Mouse (Mus musculus) common myeloid progenitor, adult 5-6 weeks (primary cell): ENCODE measurements at regions not wholly inside any gene's neighbourhood (a gene's known extent, or its start where the extent isn't known, plus 50 kb on each side); places are given as distances from the start of the nearest gene placed in this dataset.

Experiments used
- ATAC-seq: replicated peaks from 2 replicates; pipeline ENCODE4 v1.8.0; 2016; ENCODE audit warnings: low read depth, mild to moderate bottlenecking, moderate TSS enrichment, inconsistent platforms; ENCODE audit not compliant: poor library complexity, severe bottlenecking

DNA sequence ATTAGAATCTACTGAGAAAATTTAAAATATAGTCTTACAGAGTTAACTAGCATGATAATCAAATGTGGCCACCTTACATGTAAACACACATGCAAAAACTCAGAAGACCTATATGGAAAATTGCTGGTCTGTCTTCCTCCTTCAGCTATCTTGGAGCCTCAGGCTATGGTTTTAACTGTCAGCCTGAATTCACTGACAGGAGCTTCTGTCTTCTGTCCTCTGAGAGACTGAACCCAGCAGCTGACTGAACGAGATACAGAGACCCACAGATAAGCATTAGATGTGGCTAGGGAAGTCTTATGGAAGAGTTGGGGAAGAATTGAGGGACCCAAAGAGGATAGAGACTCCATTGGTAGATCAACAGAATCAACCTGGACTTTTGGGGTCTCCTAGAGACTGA, 360.0 kb upstream of the Meox2 start:
- ATAC-seq, result peak; percentile 69

- no peak for ATAC-seq
Observed at GRCm38 (mm10) chr12:36765315-36766058, 342.9 kb upstream of the Meox2 start.

- no peak for ATAC-seq
Observed at GRCm38 (mm10) chr12:36766167-36766566, 342.2 kb upstream of the Meox2 start.

- ATAC-seq, result no peak
Observed at GRCm38 (mm10) chr12:36780761-36781160, 327.6 kb upstream of the Meox2 start.

DNA sequence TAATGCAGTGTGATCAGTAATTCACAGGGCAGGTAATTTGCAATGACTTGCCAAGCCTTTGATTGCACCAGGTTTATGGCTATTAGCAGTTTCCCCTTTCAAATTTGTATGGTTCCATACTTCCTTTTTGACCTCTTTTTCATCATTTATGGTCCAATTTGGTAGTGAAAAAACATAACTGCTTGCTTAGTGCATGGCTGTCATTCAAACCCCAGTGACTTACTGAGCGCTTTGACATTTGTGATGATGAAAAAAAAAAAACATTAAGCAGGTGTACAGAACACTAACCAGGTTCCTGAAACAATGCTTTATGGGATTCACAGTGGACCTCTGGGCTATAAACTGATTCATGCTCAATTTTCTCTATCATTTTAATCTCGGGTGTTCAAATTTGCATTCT, 317.5 kb upstream of the Meox2 start:
- no peak for ATAC-seq

DNA sequence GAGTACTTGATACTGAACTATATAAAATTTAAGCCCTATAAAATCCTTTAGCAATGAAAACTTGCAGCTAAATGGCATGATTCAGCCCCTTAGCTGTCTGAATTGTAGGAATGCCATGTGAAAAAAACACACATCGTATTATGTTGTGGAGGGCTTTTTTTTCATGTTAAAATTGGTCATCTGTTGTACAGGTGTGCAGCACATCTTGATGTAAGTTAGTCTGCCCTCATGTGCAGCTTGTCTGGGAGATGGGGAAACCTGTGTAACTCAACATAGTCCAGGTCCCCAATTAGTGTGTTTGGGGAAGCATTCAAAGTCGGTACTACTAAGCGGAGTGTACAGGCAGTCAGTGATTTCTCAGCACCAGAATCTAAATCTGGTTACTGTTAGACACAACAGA, 316.9 kb upstream of the Meox2 start:
- ATAC-seq, result no peak

- peak; percentile 100 for ATAC-seq
Observed at GRCm38 (mm10) chr12:36792205-36792604, 316.1 kb upstream of the Meox2 start.

- no peak for ATAC-seq
Observed at GRCm38 (mm10) chr12:36793799-36794198, 314.5 kb upstream of the Meox2 start.

- no peak for ATAC-seq
Observed at GRCm38 (mm10) chr12:36796201-36796600, 312.1 kb upstream of the Meox2 start.

GRCm38 (mm10) chr12:36817938-36818337, 290.4 kb upstream of the Meox2 start:
- ATAC-seq, result no peak

DNA sequence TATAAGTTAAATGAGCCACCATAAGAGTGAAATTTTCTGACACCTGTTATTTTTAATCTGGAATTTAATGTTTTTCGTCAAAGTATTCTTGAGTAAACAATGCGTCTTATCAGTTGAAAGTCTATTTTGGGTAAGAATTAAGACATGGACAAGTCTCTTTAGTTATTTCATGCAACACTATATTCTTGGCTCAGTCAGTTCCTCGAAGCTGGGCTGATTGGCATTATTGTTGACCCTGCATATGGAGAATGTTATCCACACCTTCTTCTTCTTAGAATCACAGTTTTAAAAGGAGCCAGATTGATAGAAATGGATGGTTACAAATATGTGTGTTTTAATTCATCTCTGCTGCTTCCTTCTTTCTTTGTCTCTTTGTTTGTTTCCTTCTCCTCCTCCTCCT, 289.5 kb upstream of the Meox2 start:
- no peak for ATAC-seq

- no peak for ATAC-seq
Observed at GRCm38 (mm10) chr12:36826766-36827165, 281.6 kb upstream of the Meox2 start.

DNA sequence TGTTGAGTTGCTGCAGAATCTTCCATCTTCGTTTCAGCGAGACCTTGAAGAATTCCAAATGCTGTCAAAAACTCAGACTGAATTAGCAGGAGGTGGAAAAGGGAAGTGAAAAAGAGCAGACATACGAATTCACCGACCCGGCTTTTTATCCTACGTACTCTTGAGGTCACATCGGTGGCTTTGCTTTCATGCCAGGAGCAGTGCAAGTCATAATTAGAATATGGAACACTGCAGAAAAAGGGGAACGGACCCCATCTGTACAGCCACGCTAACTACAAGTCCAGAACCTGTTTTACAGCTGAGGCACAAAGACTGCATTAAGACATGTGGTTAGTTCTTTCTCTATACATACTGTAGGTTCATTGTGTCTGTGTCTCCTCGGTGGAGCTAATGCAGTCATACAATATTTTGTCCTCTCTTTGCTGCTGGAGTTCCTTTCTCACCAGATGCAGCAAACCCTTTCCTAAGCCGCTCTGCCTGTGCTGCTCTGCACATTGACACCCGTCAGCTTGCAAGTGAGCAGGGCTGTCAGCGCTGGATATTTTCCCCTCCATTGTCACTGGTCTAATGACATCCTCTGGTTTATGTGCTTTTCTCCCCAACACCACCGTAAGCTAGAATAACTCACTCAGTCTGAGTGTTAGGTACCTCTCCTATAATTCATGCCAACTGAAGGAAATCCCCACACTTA, 276.9 kb upstream of the Meox2 start:
- ATAC-seq, result peak; percentile 99

DNA sequence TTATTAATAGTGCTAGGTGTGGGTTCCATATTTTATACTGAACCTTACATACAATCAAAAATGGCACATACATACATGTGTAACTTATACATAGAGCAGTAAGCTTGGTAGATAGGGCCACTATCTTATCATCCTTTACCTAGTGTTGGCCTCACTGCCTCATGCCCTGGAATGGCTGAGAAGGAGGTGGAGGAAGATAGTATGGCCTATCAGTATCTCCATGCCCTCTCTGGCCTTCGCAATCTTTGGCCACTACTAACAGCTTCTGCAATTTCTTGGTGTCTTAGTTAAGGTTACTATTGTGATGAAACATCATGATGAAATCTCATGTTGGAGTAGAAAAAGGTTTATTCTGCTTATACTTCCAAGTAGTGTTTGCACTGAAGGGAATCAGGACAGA, 265.4 kb upstream of the Meox2 start:
- 0 out of 2 replicates have a peak, but pooled peaks have one; percentile 32 for ATAC-seq

GRCm38 (mm10) chr12:36845130-36845529, 263.2 kb upstream of the Meox2 start:
- no peak for ATAC-seq

- ATAC-seq, result no peak
Observed at GRCm38 (mm10) chr12:36849086-36849485, 259.3 kb upstream of the Meox2 start.

GRCm38 (mm10) chr12:36863113-36863512, 245.2 kb upstream of the Meox2 start:
- no peak for ATAC-seq

GRCm38 (mm10) chr12:36880724-36881123, 227.6 kb upstream of the Meox2 start:
- ATAC-seq, result no peak

DNA sequence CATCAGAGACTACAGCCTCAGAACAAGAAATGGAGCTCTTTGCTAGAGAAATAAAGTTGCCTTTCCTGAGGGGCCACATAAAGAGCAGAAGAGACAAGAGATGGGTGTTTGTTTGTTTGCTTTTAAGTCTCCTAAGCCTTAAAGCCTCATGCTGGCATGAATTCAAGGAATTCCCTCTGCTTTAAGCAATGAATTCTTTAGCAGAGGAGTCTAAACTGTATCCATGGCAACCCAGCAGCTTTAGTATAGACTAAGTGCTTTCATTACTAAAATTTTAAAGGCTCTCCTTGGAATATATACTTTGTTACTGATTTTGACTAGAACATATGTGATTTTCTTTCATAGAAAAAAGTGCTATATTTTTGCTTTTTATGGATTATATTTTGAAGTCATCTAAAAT, 195.0 kb upstream of the Meox2 start:
- no peak for ATAC-seq

- no peak for ATAC-seq
Observed at GRCm38 (mm10) chr12:36917576-36918106, 190.7 kb upstream of the Meox2 start.

DNA sequence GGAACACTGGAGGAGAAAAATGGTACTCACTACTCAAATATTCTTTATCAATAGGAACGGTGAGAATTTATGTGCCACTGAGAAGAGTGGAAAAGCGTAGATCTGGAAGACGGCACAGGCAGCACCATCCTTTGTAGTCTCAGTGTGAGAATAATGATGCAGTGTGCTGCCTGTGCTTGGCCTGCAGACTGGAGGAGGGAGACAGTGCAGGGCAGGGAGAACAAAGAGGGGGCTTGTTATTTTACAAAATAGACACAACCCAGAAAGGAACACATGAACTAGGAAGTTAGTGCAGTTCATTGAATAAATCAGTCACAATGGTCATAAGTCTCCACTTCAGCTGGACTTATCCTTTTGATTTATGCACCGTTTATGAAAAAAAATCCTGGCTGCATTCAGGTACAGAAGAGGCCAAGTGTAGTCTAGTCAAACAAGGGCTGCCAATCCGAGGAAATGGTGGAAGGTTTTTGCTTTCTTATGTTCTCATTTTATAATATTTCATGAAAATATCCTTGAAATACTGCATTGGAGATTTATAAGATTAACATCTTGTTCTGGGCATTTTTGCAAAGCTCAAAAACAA, 190.0 kb upstream of the Meox2 start:
- no peak for ATAC-seq
